Mouse (Mus musculus) kidney, adult 2 months (tissue): ENCODE measurements around the gene Snapc1.
A peak's percentile ranks its signal among the peaks of the same experiment; 100 is the strongest.

Experiments used
- CTCF ChIP-seq: fragments of 200-500 bp; conservative IDR thresholded peaks from 2 replicates; pipeline ENCODE4 v1.5.1; 2011; ENCODE audit warnings: low read depth, mild to moderate bottlenecking, control low read depth, low read length, moderate library complexity, mixed read lengths; ENCODE audit not compliant: insufficient read depth, insufficient read length
- POLR2A ChIP-seq: fragments of 200-500 bp; IDR thresholded peaks from one replicate; pipeline ENCODE4 v1.6.1; 2011; ENCODE audit warnings: low read depth, low read length, control low read depth

DNA sequence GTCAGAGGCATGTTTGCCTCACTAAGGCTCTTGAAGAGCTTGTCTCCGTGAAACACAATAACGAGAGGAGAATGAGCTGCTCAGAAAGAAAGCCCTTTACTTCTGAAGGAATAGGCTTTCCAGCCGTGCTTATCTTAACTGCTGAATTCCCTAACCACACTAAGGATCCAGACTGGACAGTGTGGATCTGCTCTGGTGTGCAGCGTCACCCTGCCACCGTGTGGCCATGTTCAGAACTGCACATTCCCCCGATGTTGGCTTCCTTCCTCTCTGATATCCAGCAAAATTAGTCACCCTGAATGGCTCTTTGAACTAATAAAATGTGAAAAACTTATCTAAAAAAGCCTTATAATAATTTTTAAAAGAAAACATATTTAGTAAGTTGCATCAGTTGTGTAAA is 49.5 kb downstream of the Snapc1 start:
- TF ChIP-seq CTCF: peak; percentile 99
- no peak for TF ChIP-seq POLR2A
